Mouse (Mus musculus) midbrain, postnatal 0 days (tissue): ENCODE measurements at regions not wholly inside any gene's neighbourhood (a gene's known extent, or its start where the extent isn't known, plus 50 kb on each side); places are given as distances from the start of the nearest gene placed in this dataset.

Source experiments
- ATAC-seq: fragments of 200-750 bp; cut with Nextera tagmentation; 2 replicates; pipeline ENCODE4 v1.8.0; 2017; ENCODE audit warnings: moderate number of reproducible peaks, mild to moderate bottlenecking, moderate TSS enrichment, moderate library complexity; ENCODE audit not compliant: low FRiP score
- DNase-seq: peaks from one replicate; pipeline ENCODE4 v3.0.0-alpha.2; 2015; ENCODE audit warnings: low spot score
- H3K27ac ChIP-seq: fragments of 300-500 bp; sonication (generic); 2 replicates; pipeline ENCODE4 v1.5.1; 2014; ENCODE audit warnings: low read depth, mild to moderate bottlenecking, low read length, mixed read lengths
- H3K27me3 ChIP-seq: fragments of 300-500 bp; sonication (generic); 2 replicates; pipeline ENCODE4 v1.6.1; 2014; ENCODE audit warnings: low read length, control low read depth, mixed read lengths; ENCODE audit not compliant: insufficient read depth
- H3K36me3 ChIP-seq: fragments of 300-500 bp; sonication (generic); 2 replicates; pipeline ENCODE4 v1.6.1; 2014; ENCODE audit warnings: low read length, control low read depth, mixed read lengths; ENCODE audit not compliant: insufficient read depth
- H3K4me1 ChIP-seq: fragments of 300-500 bp; sonication (generic); 2 replicates; pipeline ENCODE4 v1.6.1; 2014; ENCODE audit warnings: mild to moderate bottlenecking, control low read depth, antibody characterized with exemption, low read length, mixed read lengths; ENCODE audit not compliant: insufficient read depth
- H3K4me2 ChIP-seq: fragments of 300-500 bp; sonication (generic); 2 replicates; pipeline ENCODE4 v1.6.1; 2014; ENCODE audit warnings: low read depth, mild to moderate bottlenecking, low read length, mixed read lengths; ENCODE audit not compliant: poor library complexity, severe bottlenecking
- H3K4me3 ChIP-seq: fragments of 300-500 bp; sonication (generic); 2 replicates; pipeline ENCODE4 v1.5.1; 2014; ENCODE audit warnings: low read depth, mild to moderate bottlenecking, low read length, moderate library complexity
- H3K9ac ChIP-seq: fragments of 300-500 bp; sonication (generic); replicated peaks from 2 replicates; pipeline ENCODE4 v1.6.1; 2014; ENCODE audit warnings: mild to moderate bottlenecking, low read length, moderate library complexity, mixed read lengths; ENCODE audit not compliant: poor library complexity, severe bottlenecking
- H3K9me3 ChIP-seq: fragments of 300-500 bp; sonication (generic); 2 replicates; pipeline ENCODE4 v1.6.1; 2016; ENCODE audit warnings: low read length, control low read depth
- CTCF ChIP-seq: IDR thresholded peaks from 2 replicates; pipeline ENCODE4 v1.5.1; 2016; ENCODE audit warnings: antibody characterized with exemption, mild to moderate bottlenecking
- WGBS: fragments of 180-500 bp; shearing (Covaris S2); extraction: QIAGEN DNeasy Blood & Tissue Kit; methylation state at CpG from one replicate; pipeline ENCODE4 v1.1.7; 2014; 5-methylcytosine and 5-hydroxymethylcytosine counted together

DNA sequence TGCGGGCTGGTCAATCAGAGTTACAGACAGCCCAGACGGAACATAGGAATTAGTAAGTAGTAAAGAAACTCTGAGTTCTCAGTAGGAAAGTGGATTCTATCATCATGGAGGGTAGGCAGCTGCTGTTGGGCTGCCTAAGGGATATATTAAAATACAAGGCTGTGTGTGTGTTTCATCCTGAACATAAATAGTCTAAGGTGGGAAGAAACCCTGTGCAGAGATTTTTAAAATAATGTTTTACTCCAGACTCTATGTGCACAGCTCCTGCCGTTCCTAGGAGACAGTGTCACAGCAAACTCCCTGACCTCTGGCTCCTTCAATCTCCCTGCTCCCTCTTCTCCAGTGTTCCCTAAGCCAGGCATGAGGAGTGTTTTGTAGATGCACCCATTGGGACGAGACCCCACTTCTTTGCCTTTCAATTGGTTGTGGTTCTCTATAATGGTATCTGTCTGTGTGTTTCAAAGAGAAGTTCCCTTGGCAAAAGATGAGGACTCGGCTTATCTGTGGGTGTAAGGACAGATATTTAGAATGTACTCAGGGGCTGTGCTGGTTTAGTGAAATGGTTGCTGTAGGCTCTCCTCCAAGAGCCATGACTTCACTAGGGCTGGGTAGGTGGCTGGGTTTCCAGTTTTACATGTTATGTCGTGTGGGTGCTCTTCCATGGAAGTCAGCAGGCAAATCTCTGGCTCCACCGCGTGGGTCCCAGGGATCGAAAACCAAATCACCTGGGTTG, 93.1 kb upstream of the Pcbd1 start:
- Histone ChIP-seq H3K4me3 (no peak overlapping the region), H3K27me3 (no peaks in the 10 kb centered on the region), H3K4me2 (no peak overlapping the region), H3K36me3 (no peaks in the 10 kb centered on the region), H3K9me3 (no peaks in the 10 kb centered on the region), H3K9ac (no peak overlapping the region), H3K27ac (no peak overlapping the region), H3K4me1 (no peaks in the 10 kb centered on the region)
- WGBS, result 85% methylated on average over 9 of the region's 9 CpGs
- no peak for DNase-seq
- no peak for TF ChIP-seq CTCF
- ATAC-seq, result no peak

GRCm38 (mm10) chr10:60985109-60985576, 104.0 kb upstream of the Pcbd1 start:
- DNase-seq (peak; percentile 78), ATAC-seq (no peak)
- no peak overlapping the region for H3K4me2 ChIP-seq
- TF ChIP-seq CTCF, result peak; percentile 69
- H3K27me3 ChIP-seq, result no peaks in the 10 kb centered on the region
- H3K27ac ChIP-seq, result no peak overlapping the region
- H3K4me3 ChIP-seq, result no peak overlapping the region
- H3K9me3 ChIP-seq, result no peaks in the 10 kb centered on the region
- 14% methylated on average over 10 of the region's 10 CpGs for WGBS
- no peaks in the 10 kb centered on the region for H3K4me1 ChIP-seq
- no peak overlapping the region for H3K9ac ChIP-seq
- no peaks in the 10 kb centered on the region for H3K36me3 ChIP-seq

- Histone ChIP-seq H3K36me3 (no peaks in the 10 kb centered on the region), H3K9ac (no peak overlapping the region), H3K4me1 (no peaks in the 10 kb centered on the region), H3K4me3 (no peak overlapping the region), H3K27me3 (no peaks in the 10 kb centered on the region), H3K4me2 (no peak overlapping the region), H3K9me3 (no peaks in the 10 kb centered on the region), H3K27ac (no peak overlapping the region)
- ATAC-seq (no peak), DNase-seq (no peak)
- 27% methylated on average over 6 of the region's 6 CpGs for WGBS
- no peak for TF ChIP-seq CTCF
Observed at GRCm38 (mm10) chr10:60981770-60982169, 107.4 kb upstream of the Pcbd1 start.

GRCm38 (mm10) chr10:60973615-60974014, 115.5 kb upstream of the Pcbd1 start:
- Histone ChIP-seq H3K4me1 (no peaks in the 10 kb centered on the region), H3K9me3 (no peaks in the 10 kb centered on the region; the same call in 1 of the 2 replicates), H3K9ac (no peak overlapping the region), H3K4me2 (no peak overlapping the region), H3K27ac (no peak overlapping the region), H3K36me3 (no peaks in the 10 kb centered on the region), H3K27me3 (no peaks in the 10 kb centered on the region), H3K4me3 (no peak overlapping the region)
- TF ChIP-seq CTCF, result no peak
- ATAC-seq (no peak), DNase-seq (no peak)
- WGBS, result 39% methylated on average over 2 of the region's 2 CpGs

DNA sequence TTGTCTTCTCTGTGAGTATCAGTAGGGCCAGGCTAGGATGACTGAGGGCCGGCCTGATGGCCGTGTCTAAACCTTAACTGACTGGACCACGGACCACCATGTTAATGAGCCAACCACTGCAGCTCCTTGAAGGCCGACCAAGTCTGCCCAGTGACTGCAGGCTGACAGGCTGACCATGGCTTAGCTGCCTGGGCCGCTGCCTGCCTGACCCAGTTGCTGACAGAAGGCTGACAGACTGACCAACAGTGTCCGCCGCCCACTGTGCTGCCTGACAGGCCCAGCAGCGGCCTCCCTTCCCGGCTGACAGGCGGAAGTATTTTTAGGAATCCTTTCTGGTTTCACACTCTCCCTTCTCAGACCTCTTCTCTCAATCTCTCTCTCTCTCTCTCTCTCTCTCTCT, 124.3 kb upstream of the Pcbd1 start:
- Histone ChIP-seq H3K9me3 (no peaks in the 10 kb centered on the region), H3K9ac (no peak overlapping the region), H3K27me3 (no peaks in the 10 kb centered on the region), H3K27ac (no peak overlapping the region), H3K4me1 (no peaks in the 10 kb centered on the region), H3K4me3 (no peak overlapping the region), H3K4me2 (no peak overlapping the region), H3K36me3 (no peaks in the 10 kb centered on the region)
- no peak for TF ChIP-seq CTCF
- no peak for DNase-seq
- no peak for ATAC-seq
- 77% methylated on average over 10 of the region's 10 CpGs for WGBS

DNA sequence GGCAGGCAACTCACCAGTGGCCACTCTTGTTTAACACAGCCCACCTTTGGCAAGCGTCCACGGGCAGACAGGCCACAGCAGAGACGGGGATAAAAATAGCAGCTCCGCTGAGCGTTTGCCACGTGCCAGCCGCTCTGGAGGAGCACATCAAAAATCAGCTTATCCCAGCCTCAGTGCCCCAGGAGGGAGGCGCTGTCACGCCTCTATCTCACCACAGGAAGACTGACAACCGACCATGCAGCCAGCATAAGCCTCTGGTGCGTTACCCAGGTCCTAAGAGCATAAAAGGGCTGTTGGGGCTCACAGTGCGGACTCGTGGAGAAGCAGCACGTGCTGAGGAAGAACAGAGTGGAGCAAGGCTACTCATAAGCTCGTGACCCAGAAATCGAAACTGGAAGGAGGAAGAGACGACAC, 126.4 kb upstream of the Unc5b start:
- Histone ChIP-seq H3K27ac (no peak overlapping the region), H3K4me3 (no peak overlapping the region), H3K9ac (no peak overlapping the region), H3K9me3 (no peaks in the 10 kb centered on the region), H3K4me2 (no peak overlapping the region), H3K36me3 (no peaks in the 10 kb centered on the region), H3K4me1 (peaks cover 4% of the 10 kb centered on the region; the same call in 1 of the 2 replicates), H3K27me3 (no peaks in the 10 kb centered on the region)
- peak; percentile 25; the same call in 1 of the 2 replicates for TF ChIP-seq CTCF
- peak; percentile 59 for DNase-seq
- WGBS, result 10% methylated on average over 17 of the region's 17 CpGs
- peak; percentile 25; the same call in 1 of the 2 replicates for ATAC-seq
